Mouse (Mus musculus) CH12.LX (cell line): Measurements from ENCODE around the gene Hoxb7. TPM values are rescaled to one million over a fixed set of nuclear protein-coding genes. Genes with fewer than 3 reads are reported as not detected.

Source experiments
- DNase-seq: peaks from one replicate; pipeline ENCODE4 v3.0.0-alpha.2; 2013; ENCODE audit errors: extremely low read depth
- H3K27ac ChIP-seq: 2 replicates; pipeline ENCODE4 v1.5.1; 2012; ENCODE audit warnings: low read depth, mild to moderate bottlenecking, control low read depth, moderate library complexity; ENCODE audit not compliant: insufficient read depth
- H3K27me3 ChIP-seq: replicated peaks from 2 replicates; pipeline ENCODE3; 2012; ENCODE audit warnings: inconsistent platforms
- H3K36me3 ChIP-seq, 2 experiments: replicated peaks in 1 of 2; 2 replicates each; pipeline versions ENCODE3 to v1.6.1; 2012; ENCODE audit warnings: inconsistent platforms in 1 of 2, low read length in 1 of 2, mild to moderate bottlenecking in 1 of 2, mixed read lengths in 1 of 2, moderate library complexity in 1 of 2; ENCODE audit not compliant: control insufficient read depth in 1 of 2, insufficient read depth in 1 of 2
- H3K4me1 ChIP-seq, 2 experiments: 2 replicates each; pipeline ENCODE4 v1.6.1; 2012; ENCODE audit warnings: inconsistent platforms in 1 of 2, moderate library complexity in 1 of 2; ENCODE audit not compliant: insufficient read depth in 2 of 2, control insufficient read depth in 1 of 2
- H3K4me2 ChIP-seq: 2 replicates; pipeline ENCODE4 v1.6.1; 2012; ENCODE audit warnings: low read depth, mild to moderate bottlenecking, control low read depth; ENCODE audit not compliant: poor library complexity, insufficient read depth, severe bottlenecking
- H3K4me3 ChIP-seq, 3 experiments: fragments of 150-350 bp in 1 of 3; sonication (generic) in 1 of 3; replicated peaks in 1 of 3; 2 replicates each; pipeline versions ENCODE3 to v1.5.1; 2011 to 2012; ENCODE audit warnings: low read depth in 2 of 3, low read length in 2 of 3, mild to moderate bottlenecking in 2 of 3, moderate library complexity in 2 of 3, control low read depth in 1 of 3, improper control_type of control experiment in 1 of 3, inconsistent platforms in 1 of 3, mixed read lengths in 1 of 3; ENCODE audit not compliant: poor library complexity in 1 of 3
- H3K79me2 ChIP-seq: replicated peaks from 2 replicates; pipeline ENCODE4 v1.6.1; 2012; ENCODE audit warnings: mild to moderate bottlenecking, moderate library complexity; ENCODE audit not compliant: control insufficient read depth, poor library complexity, insufficient read depth, severe bottlenecking; ENCODE audit errors: extremely low read depth
- H3K9ac ChIP-seq: 2 replicates; pipeline ENCODE4 v1.6.1; 2012; ENCODE audit warnings: low read depth, mild to moderate bottlenecking, control low read depth, moderate library complexity; ENCODE audit not compliant: insufficient read depth
- H3K9me3 ChIP-seq: replicated peaks from 2 replicates; pipeline ENCODE3; 2012; ENCODE audit warnings: low read length, inconsistent platforms, mixed read lengths
- BHLHE40 ChIP-seq: IDR thresholded peaks from 2 replicates; pipeline ENCODE4 v1.6.1; 2011; ENCODE audit warnings: mild to moderate bottlenecking, low read depth, low read length, improper control_type of control experiment
- CHD2 ChIP-seq: IDR thresholded peaks from 2 replicates; pipeline ENCODE4 v1.6.1; 2011; ENCODE audit warnings: low read length, improper control_type of control experiment
- CTCF ChIP-seq, 2 experiments: IDR thresholded peaks in 1 of 2; conservative IDR thresholded peaks in 1 of 2; 2 replicates each; pipeline ENCODE4 v1.5.1; 2011 to 2012; ENCODE audit warnings: low read depth in 2 of 2, low read length in 2 of 2, improper control_type of control experiment in 1 of 2, inconsistent platforms in 1 of 2, mild to moderate bottlenecking in 1 of 2, moderate library complexity in 1 of 2
- ELF1 ChIP-seq: IDR thresholded peaks from 2 replicates; pipeline ENCODE4 v1.6.1; 2014; ENCODE audit warnings: low read depth, mild to moderate bottlenecking, inconsistent platforms, low read length, improper control_type of control experiment
- EP300 ChIP-seq: IDR thresholded peaks from 2 replicates; pipeline ENCODE4 v1.6.1; 2011; ENCODE audit warnings: low read length, improper control_type of control experiment
- ETS1 ChIP-seq: conservative IDR thresholded peaks from 2 replicates; pipeline ENCODE4 v1.6.1; 2012; ENCODE audit warnings: low read depth, mild to moderate bottlenecking, inconsistent platforms, low read length, improper control_type of control experiment, moderate library complexity
- HCFC1 ChIP-seq: IDR thresholded peaks from 2 replicates; pipeline ENCODE4 v1.6.1; 2012; ENCODE audit warnings: low read depth, mild to moderate bottlenecking, inconsistent platforms, low read length, improper control_type of control experiment
- IRF4 ChIP-seq: IDR thresholded peaks from 2 replicates; pipeline ENCODE4 v1.6.1; 2014; ENCODE audit warnings: low read depth, mild to moderate bottlenecking, inconsistent platforms, low read length, improper control_type of control experiment
- JUN ChIP-seq: IDR thresholded peaks from 2 replicates; pipeline ENCODE4 v1.6.1; 2011; ENCODE audit warnings: low read depth, mild to moderate bottlenecking, low read length, improper control_type of control experiment, moderate library complexity; ENCODE audit not compliant: insufficient read depth
- JUND ChIP-seq: conservative IDR thresholded peaks from 2 replicates; pipeline ENCODE4 v1.6.1; 2011; ENCODE audit warnings: low read depth, low read length, improper control_type of control experiment
- KAT2A ChIP-seq: IDR thresholded peaks from 2 replicates; pipeline ENCODE4 v1.6.1; 2012; ENCODE audit warnings: low read length, improper control_type of control experiment, inconsistent platforms; ENCODE audit not compliant: insufficient replicate concordance
- MAFK ChIP-seq: IDR thresholded peaks from 2 replicates; pipeline ENCODE4 v1.6.1; 2011; ENCODE audit warnings: low read length, improper control_type of control experiment; ENCODE audit not compliant: insufficient replicate concordance
- MAZ ChIP-seq: IDR thresholded peaks from 2 replicates; pipeline ENCODE4 v1.6.1; 2012; ENCODE audit warnings: low read depth, mild to moderate bottlenecking, inconsistent platforms, low read length, improper control_type of control experiment, moderate library complexity
- MEF2A ChIP-seq: IDR thresholded peaks from 2 replicates; pipeline ENCODE4 v1.6.1; 2014; ENCODE audit warnings: low read depth, mild to moderate bottlenecking, inconsistent platforms, low read length, improper control_type of control experiment, borderline replicate concordance
- MXI1 ChIP-seq: IDR thresholded peaks from 2 replicates; pipeline ENCODE4 v1.6.1; 2011; ENCODE audit warnings: mild to moderate bottlenecking, low read depth, low read length, improper control_type of control experiment
- NELFE ChIP-seq: IDR thresholded peaks from 2 replicates; pipeline ENCODE4 v1.6.1; 2011; ENCODE audit warnings: low read depth, low read length, improper control_type of control experiment
- POLR2A ChIP-seq: IDR thresholded peaks from 2 replicates; pipeline ENCODE4 v1.6.1; 2011; ENCODE audit warnings: low read depth, mild to moderate bottlenecking, improper control_type of control experiment, low read length
- POLR2AphosphoS2 ChIP-seq: IDR thresholded peaks from 2 replicates; pipeline ENCODE4 v1.6.1; 2011; ENCODE audit warnings: low read depth, low read length, improper control_type of control experiment
- RCOR1 ChIP-seq: conservative IDR thresholded peaks from 2 replicates; pipeline ENCODE4 v1.6.1; 2012; ENCODE audit warnings: low read depth, mild to moderate bottlenecking, inconsistent platforms, low read length, improper control_type of control experiment
- SMC3 ChIP-seq: IDR thresholded peaks from 2 replicates; pipeline ENCODE4 v1.6.1; 2011; ENCODE audit warnings: low read depth, low read length, improper control_type of control experiment
- TCF12 ChIP-seq: IDR thresholded peaks from 2 replicates; pipeline ENCODE4 v1.6.1; 2014; ENCODE audit warnings: low read depth, mild to moderate bottlenecking, inconsistent platforms, low read length, improper control_type of control experiment
- UBTF ChIP-seq: IDR thresholded peaks from 2 replicates; pipeline ENCODE4 v1.6.1; 2012; ENCODE audit warnings: low read depth, mild to moderate bottlenecking, inconsistent platforms, low read length, improper control_type of control experiment, moderate library complexity
- USF1 ChIP-seq: IDR thresholded peaks from 2 replicates; pipeline ENCODE4 v1.6.1; 2014; ENCODE audit warnings: low read depth, mild to moderate bottlenecking, inconsistent platforms, low read length, improper control_type of control experiment
- USF2 ChIP-seq: conservative IDR thresholded peaks from 2 replicates; pipeline ENCODE4 v1.6.1; 2011; ENCODE audit warnings: low read depth, low read length, improper control_type of control experiment
- ZKSCAN1 ChIP-seq: IDR thresholded peaks from 2 replicates; pipeline ENCODE4 v1.6.1; 2012; ENCODE audit warnings: low read depth, inconsistent platforms, low read length, improper control_type of control experiment, borderline replicate concordance
- ZNF384 ChIP-seq: IDR thresholded peaks from 2 replicates; pipeline ENCODE4 v1.6.1; 2012; ENCODE audit warnings: low read depth, low read length, improper control_type of control experiment, inconsistent platforms
- dilution Hi-C: fragments of 300-500 bp; cut with MboI; formaldehyde crosslinking; loops from 2 replicates; pipeline ENCODE4 v1.14.3; 2020; ENCODE audit warnings: low sequenced_read_pairs; ENCODE audit not compliant: extremely low pct_unique_long_range_greater_than_20kb, extremely low pct_ligation_motif_present
- in situ Hi-C: fragments of 300-500 bp; cut with MboI; formaldehyde crosslinking; loops from 3 replicates; pipeline ENCODE4 v1.14.3; 2019; ENCODE audit warnings: low sequenced_read_pairs, low pct_ligation_motif_present, low pct_unique_long_range_greater_than_20kb, mixed read lengths
- polyA plus RNA-seq: library from polyadenylated mRNA; unstranded; fragments of >175 nt; gene quantifications from 2 replicates; pipeline ENCODE4 v1.2.1, GENCODE M21; 2012; ENCODE audit warnings: low read depth; ENCODE audit not compliant: insufficient read length
- total RNA-seq, 2 experiments: library from RNA; depleted of rRNA; stranded (reverse); fragments of 300-350 nt in 1 of 2; fragments of >200 nt in 1 of 2; gene quantifications; 2 replicates each; pipeline ENCODE4 v1.2.3; 2012 to 2014

The Hoxb7 gene
- total and polyA plus RNA-seq, 3 experiments, result not detected

- no peak overlapping the region for H3K4me2 ChIP-seq
These were observed 28.9 kb downstream of the Hoxb7 start for GRCm38 (mm10) chr11:96315344-96315681.

GRCm38 (mm10) chr11:96316696-96317607 lies 30.5 kb downstream of the Hoxb7 start:
- Histone ChIP-seq H3K36me3 (peaks cover 0 to 11% of the 10 kb centered on the region in 2 experiments), H3K4me3 (no peak overlapping the region), H3K79me2 (no peaks in the 10 kb centered on the region), H3K4me1 (peaks cover 4 to 16% of the 10 kb centered on the region in 2 experiments; a peak in 2 of 4 replicates), H3K27me3 (peaks cover 38% of the 10 kb centered on the region), H3K27ac (no peak overlapping the region), H3K9me3 (no peaks in the 10 kb centered on the region), H3K9ac (no peak overlapping the region), H3K4me2 (no peak overlapping the region)
- DNase-seq, result no peak
- TF ChIP-seq MAZ (no peak), BHLHE40 (no peak), USF1 (no peak), MEF2A (no peak), POLR2A (no peak), JUN (no peak), RCOR1 (no peak), IRF4 (no peak), EP300 (no peak), ETS1 (no peak), ZKSCAN1 (no peak), MXI1 (no peak), USF2 (no peak)
- in situ Hi-C loops (loop anchor here (25.0 kb wide), 1 partner anchor 220 kb away; no protein-coding TSS in a partner anchor), dilution Hi-C loops (no loop called here)

More at GRCm38 (mm10) chr11:96315344-96315681, 28.9 kb downstream of the Hoxb7 start:
- no peak for TF ChIP-seq IRF4
- no peak for TF ChIP-seq MAZ
- TF ChIP-seq MAFK, result no peak
- TF ChIP-seq POLR2AphosphoS2, result no peak
- TF ChIP-seq ZNF384, result no peak
- TF ChIP-seq UBTF, result no peak
- TF ChIP-seq SMC3, result no peak
- TF ChIP-seq NELFE, result no peak
- no peak for TF ChIP-seq USF2
- no peak for TF ChIP-seq ELF1
- TF ChIP-seq CHD2, result no peak
- no peak for TF ChIP-seq CTCF (conservative IDR thresholded peaks at IDR 0.05 in 1 of 2, IDR thresholded peaks at IDR 0.05 in 1 of 2; ENCODE audit: low read depth in 2 of 2, low read length in 2 of 2)
- no peak for TF ChIP-seq KAT2A
- TF ChIP-seq TCF12, result no peak
- no peak for TF ChIP-seq JUND
- no peak for TF ChIP-seq HCFC1
- no peaks in the 10 kb centered on the region for H3K79me2 ChIP-seq
- no peak for DNase-seq
- dilution Hi-C loops (no loop called here), in situ Hi-C loops (loop anchor here (25.0 kb wide), 1 partner anchor 222 kb away; no protein-coding TSS in a partner anchor)
- H3K4me3 ChIP-seq, result no peak overlapping the region
- no peak overlapping the region for H3K27ac ChIP-seq
- H3K36me3 ChIP-seq, result peaks cover 0 to 3% of the 10 kb centered on the region in 2 experiments
- H3K4me1 ChIP-seq, result peaks cover 4 to 28% of the 10 kb centered on the region in 2 experiments; a peak in 2 of 4 replicates
- H3K27me3 ChIP-seq, result peaks cover 45% of the 10 kb centered on the region
- H3K9ac ChIP-seq, result no peak overlapping the region
- no peaks in the 10 kb centered on the region for H3K9me3 ChIP-seq
